Mouse (Mus musculus) heart, adult 2 months (tissue): Measurements from ENCODE around the gene Gpnmb.

Experiments used
- CTCF ChIP-seq: fragments of 200-600 bp; IDR thresholded peaks from 2 replicates; pipeline ENCODE4 v1.8.1; 2022; ENCODE audit warnings: antibody characterized with exemption, mild to moderate bottlenecking, moderate library complexity
- EP300 ChIP-seq: fragments of 200-500 bp; IDR thresholded peaks from 2 replicates; pipeline ENCODE4 v1.6.1; 2011; ENCODE audit warnings: low read depth, low read length, control low read depth; ENCODE audit not compliant: insufficient read depth
- POLR2A ChIP-seq: fragments of 200-500 bp; IDR thresholded peaks from 2 replicates; pipeline ENCODE4 v1.6.1; 2011; ENCODE audit warnings: mild to moderate bottlenecking, low read depth, low read length, control low read depth; ENCODE audit not compliant: insufficient read depth

DNA sequence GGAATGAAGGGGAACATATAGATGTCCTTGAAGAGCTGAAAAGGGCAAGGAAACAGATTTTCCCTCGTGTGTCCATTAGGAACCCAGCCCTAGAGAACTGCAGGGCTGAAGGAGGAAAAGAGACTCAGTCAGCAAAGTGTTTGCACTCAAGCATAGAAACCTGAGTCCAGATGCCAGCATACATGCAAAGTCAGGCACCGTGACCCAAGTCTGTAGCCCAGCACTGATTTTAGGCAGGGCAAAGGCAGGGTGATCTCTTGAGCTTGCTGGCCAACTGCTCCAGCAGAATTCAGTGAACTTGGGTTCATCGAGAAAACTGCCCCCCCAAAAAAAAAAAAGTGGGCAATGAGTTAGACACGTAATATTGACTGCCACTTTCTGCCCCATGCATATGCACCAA lies 44.4 kb upstream of the Gpnmb start:
- TF ChIP-seq CTCF (no peak), EP300 (no peak), POLR2A (no peak)
